Mouse (Mus musculus): ENCODE data around the gene Foxp3.
A peak's percentile ranks its signal among the peaks of the same experiment; 100 is the strongest.

Gene Foxp3

DNA sequence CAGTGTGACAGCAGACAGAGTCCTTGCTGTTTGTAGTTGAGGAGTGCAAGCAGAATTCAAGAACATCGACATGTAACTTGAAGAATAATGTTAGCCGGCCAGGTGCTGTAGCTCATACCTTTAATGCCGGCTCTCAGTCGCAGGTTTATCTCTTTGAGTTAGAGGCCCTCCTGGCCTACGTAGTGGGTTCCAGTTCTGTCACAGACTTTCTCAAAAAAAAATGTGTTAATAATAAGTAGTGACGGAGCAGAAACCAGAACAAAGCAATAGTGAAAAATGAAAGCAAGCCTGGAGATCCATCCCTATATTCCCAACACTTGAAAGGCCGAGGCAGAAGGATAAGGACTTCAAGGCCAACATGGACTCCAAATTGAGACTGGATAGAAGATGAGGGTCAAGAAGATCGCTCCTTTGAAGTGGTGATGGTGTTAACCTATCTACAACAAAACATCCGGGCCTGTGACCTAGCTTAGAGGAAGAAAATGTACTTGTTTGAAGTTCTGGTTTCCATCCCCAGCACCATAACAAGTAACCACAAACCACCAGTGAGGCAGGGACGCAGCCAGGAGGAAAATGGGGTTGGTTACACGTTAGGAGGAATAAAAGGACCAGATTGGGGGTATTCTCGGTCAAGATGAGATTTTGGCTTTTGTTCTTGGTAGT, 44.6 kb downstream of the Foxp3 start:
- no peak for DNase-seq (ENCODE audit: low spot score)

GRCm38 (mm10) chrX:7632560-7632959, 59.1 kb downstream of the Foxp3 start:
- no peak for DNase-seq (ENCODE audit: low spot score)

GRCm38 (mm10) chrX:7635101-7635500, 61.7 kb downstream of the Foxp3 start:
- DNase-seq (ENCODE audit: low spot score) = no peak

DNA sequence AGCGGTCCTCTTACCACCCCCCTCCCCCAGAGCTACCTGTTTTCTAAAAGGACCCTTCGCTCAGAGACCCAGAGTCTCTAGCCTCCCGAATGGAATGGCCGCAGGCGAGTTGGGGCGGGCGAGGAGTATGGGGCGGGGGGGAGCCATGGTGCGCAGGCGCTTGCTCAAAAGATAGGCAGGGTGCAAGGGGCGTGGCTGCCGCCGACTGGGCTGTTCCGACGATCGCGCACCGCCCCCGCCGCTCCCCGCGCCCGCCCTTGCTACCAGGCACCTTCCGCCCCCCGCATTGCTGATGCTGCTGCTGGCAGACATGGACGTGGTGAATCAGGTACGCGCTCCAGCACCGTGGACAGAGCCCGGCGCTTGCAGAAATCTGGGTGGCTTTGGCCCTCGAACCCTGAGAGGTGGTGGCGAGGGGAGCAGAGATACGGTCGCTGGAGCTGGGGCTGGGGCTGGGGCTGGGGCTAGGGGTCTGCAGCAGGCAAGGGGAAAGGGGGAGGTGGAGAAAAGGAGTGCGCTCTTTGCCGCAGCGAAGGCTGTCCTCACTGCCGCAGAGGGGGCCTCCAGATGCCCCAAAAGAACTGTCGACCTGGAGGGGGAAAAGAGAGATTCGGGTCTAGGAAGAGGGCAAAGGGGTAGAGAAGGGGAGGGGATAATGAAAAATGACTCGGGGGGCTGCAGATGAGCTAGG, 65.1 kb downstream of the Foxp3 start, which contains the start of gene Syp:
Gene Syp (plus strand): TSS at position 71 of the 691 bp plus-strand sequence.
- peak; percentile 86 for DNase-seq (ENCODE audit: low spot score)

GRCm38 (mm10) chrX:7639536-7640325, 66.3 kb downstream of the Foxp3 start:
- DNase-seq (ENCODE audit: low spot score) = no peak

GRCm38 (mm10) chrX:7640785-7641184, 67.3 kb downstream of the Foxp3 start:
- DNase-seq (ENCODE audit: low spot score) = no peak
